Mouse (Mus musculus): ENCODE measurements around the gene Eno3. TPM values are rescaled to one million over a fixed set of nuclear protein-coding genes. Genes with fewer than 3 reads are reported as not detected.

Gene Eno3
- total and polyA plus RNA-seq, 3 experiments = 14.2 to 16.8 TPM; not detected in 1

DNA sequence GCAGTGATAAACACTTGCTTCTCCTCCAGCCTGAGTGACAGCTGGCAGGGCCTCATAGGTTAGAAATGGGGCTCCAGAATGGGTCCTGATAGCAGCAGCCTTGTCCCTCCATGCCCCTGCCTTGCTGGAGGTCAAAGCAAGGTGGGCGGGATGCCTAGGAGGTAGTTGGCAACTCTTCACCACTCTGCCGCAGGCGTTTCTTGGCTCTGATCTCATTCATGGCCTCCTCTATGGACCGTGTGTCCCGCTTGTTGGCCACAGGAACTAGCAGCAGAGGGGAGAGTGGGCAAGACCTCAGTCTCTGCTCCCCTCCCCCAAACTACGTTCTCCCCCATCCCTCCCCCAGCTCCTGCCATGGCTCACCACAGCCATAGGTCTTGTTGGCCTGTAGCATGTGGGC, 7.0 kb downstream of the Eno3 start:
- H3K9ac ChIP-seq (ENCODE audit: control insufficient read depth, low read depth, low read length, poor library complexity, severe bottlenecking) = no peak overlapping the region
- TF ChIP-seq MAFK (IDR thresholded peaks at IDR 0.05; ENCODE audit: borderline replicate concordance, low read depth, low read length) = no peak
- no peak for TF ChIP-seq GABPA (IDR thresholded peaks at IDR 0.05; ENCODE audit: low read depth, low read length)
- TF ChIP-seq MAZ (IDR thresholded peaks at IDR 0.05; ENCODE audit: low read depth, low read length) = no peak
- no peak for TF ChIP-seq TAL1 (IDR thresholded peaks at IDR 0.05; ENCODE audit: low read length)
- TF ChIP-seq MAX (IDR thresholded peaks at IDR 0.05; ENCODE audit: low read length) = no peak
- no peak for TF ChIP-seq GATA1 (IDR thresholded peaks at IDR 0.05; ENCODE audit: low read depth, low read length)
- no peak for TF ChIP-seq ZKSCAN1 (IDR thresholded peaks at IDR 0.05; ENCODE audit: low read depth, low read length)
- TF ChIP-seq POLR2AphosphoS5 (IDR thresholded peaks at IDR 0.05; ENCODE audit: borderline replicate concordance, low read depth, low read length) = no peak
- no peak for TF ChIP-seq NRF1 (IDR thresholded peaks at IDR 0.05; ENCODE audit: insufficient read depth, low read depth, low read length, poor library complexity, severe bottlenecking)
- TF ChIP-seq USF1 (IDR thresholded peaks at IDR 0.05; ENCODE audit: low read depth, low read length) = no peak
- peaks cover 1 to 5% of the 10 kb centered on the region in 2 experiments; a peak in 3 of 4 replicates for H3K36me3 ChIP-seq (ENCODE audit: control insufficient read depth in 1 of 2, insufficient read depth in 2 of 2, low read length in 2 of 2)
- no peak overlapping the region for H3K4me3 ChIP-seq (ENCODE audit: control insufficient read depth in 1 of 2, insufficient read depth in 1 of 2, low read depth in 2 of 2, low read length in 2 of 2)
- H3K27ac ChIP-seq (ENCODE audit: control insufficient read depth, low read depth, low read length) = no peak overlapping the region
- peaks cover 2 to 9% of the 10 kb centered on the region in 2 experiments; a peak in 3 of 4 replicates for H3K4me1 ChIP-seq (ENCODE audit: control insufficient read depth in 1 of 2, insufficient read depth in 2 of 2, low read length in 2 of 2)
- peaks cover 12% of the 10 kb centered on the region for H3K79me2 ChIP-seq (ENCODE audit: control insufficient read depth, insufficient read depth, low read length, poor library complexity)
- no peak for DNase-seq (ENCODE audit: low read depth, low spot score)
- no peaks in the 10 kb centered on the region for H3K9me3 ChIP-seq (replicated peaks; ENCODE audit: insufficient read depth, low read length)
- no peaks in the 10 kb centered on the region for H3K27me3 ChIP-seq (ENCODE audit: control insufficient read depth in 1 of 2, insufficient read depth in 2 of 2, low read length in 2 of 2)

- DNase-seq (ENCODE audit: low read depth, low spot score) = no peak
- Histone ChIP-seq H3K36me3 (ENCODE audit: control insufficient read depth in 1 of 2, insufficient read depth in 2 of 2, low read length in 2 of 2) (peaks cover 1 to 5% of the 10 kb centered on the region in 2 experiments; a peak in 3 of 4 replicates), H3K4me3 (ENCODE audit: control insufficient read depth in 1 of 2, insufficient read depth in 1 of 2, low read depth in 2 of 2, low read length in 2 of 2) (no peak overlapping the region), H3K27me3 (ENCODE audit: control insufficient read depth in 1 of 2, insufficient read depth in 2 of 2, low read length in 2 of 2) (no peaks in the 10 kb centered on the region), H3K27ac (ENCODE audit: control insufficient read depth, low read depth, low read length) (no peak overlapping the region), H3K79me2 (ENCODE audit: control insufficient read depth, insufficient read depth, low read length, poor library complexity) (peaks cover 17% of the 10 kb centered on the region), H3K4me1 (ENCODE audit: control insufficient read depth in 1 of 2, insufficient read depth in 2 of 2, low read length in 2 of 2) (peaks cover 2 to 9% of the 10 kb centered on the region in 2 experiments; a peak in 3 of 4 replicates), H3K9me3 (replicated peaks; ENCODE audit: insufficient read depth, low read length) (no peaks in the 10 kb centered on the region), H3K9ac (ENCODE audit: control insufficient read depth, low read depth, low read length, poor library complexity, severe bottlenecking) (no peak overlapping the region)
- TF ChIP-seq TCF12 (IDR thresholded peaks at IDR 0.05; ENCODE audit: low read depth, low read length) (no peak), CTCF (IDR thresholded peaks at IDR 0.05 in 2 of 3, conservative IDR thresholded peaks at IDR 0.05 in 1 of 3; ENCODE audit: control insufficient read depth in 1 of 3, insufficient read depth in 1 of 3, low read depth in 2 of 3, low read length in 3 of 3, poor library complexity in 1 of 3, severe bottlenecking in 1 of 3) (peak in 1 of 3 experiments; percentile 29; a peak in 1 of 6 replicates)
These were observed 7.7 kb downstream of the Eno3 start for GRCm38 (mm10) chr11:70664741-70665140.

DNA sequence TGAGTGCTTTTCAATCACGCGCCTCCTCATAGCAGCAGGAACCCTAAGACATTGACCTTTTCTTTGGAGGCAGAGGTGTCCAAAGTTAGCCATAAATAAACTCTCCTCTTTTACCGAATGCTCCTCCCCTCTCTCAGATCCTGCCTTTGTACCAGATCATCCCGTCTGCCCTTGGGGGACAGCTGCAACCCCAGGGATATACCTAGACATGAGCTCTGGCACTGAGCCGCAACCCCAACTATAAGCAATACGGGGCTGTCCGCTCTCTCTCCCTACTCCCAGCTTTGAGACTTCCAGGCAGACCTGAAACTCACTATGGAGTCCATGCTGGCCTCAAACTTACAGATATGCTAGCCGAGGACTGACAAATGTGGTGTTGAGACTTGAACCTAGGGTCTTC, 9.7 kb downstream of the Eno3 start:
- peaks cover 2 to 18% of the 10 kb centered on the region in 2 experiments; a peak in 3 of 4 replicates for H3K4me1 ChIP-seq (ENCODE audit: control insufficient read depth in 1 of 2, insufficient read depth in 2 of 2, low read length in 2 of 2)
- TF ChIP-seq RCOR1 (IDR thresholded peaks at IDR 0.05; ENCODE audit: low read depth, low read length) (no peak), ELF1 (IDR thresholded peaks at IDR 0.05; ENCODE audit: low read depth, low read length) (no peak), POLR2AphosphoS2 (IDR thresholded peaks at IDR 0.05; ENCODE audit: low read length) (no peak), JUND (IDR thresholded peaks at IDR 0.05; ENCODE audit: low read depth, low read length) (no peak), MAFK (IDR thresholded peaks at IDR 0.05; ENCODE audit: borderline replicate concordance, low read depth, low read length) (no peak), E2F4 (IDR thresholded peaks at IDR 0.05; ENCODE audit: borderline replicate concordance, low read depth, low read length) (no peak), HCFC1 (IDR thresholded peaks at IDR 0.05; ENCODE audit: low read depth, low read length) (no peak), MYB (IDR thresholded peaks at IDR 0.05; ENCODE audit: low read depth, low read length) (no peak), SIN3A (IDR thresholded peaks at IDR 0.05; ENCODE audit: low read length) (no peak), ETS1 (IDR thresholded peaks at IDR 0.05; ENCODE audit: low read depth, low read length) (no peak), RAD21 (IDR thresholded peaks at IDR 0.05; ENCODE audit: low read depth, low read length) (no peak), EP300 (IDR thresholded peaks at IDR 0.05; ENCODE audit: low read depth in 1 of 2, low read length in 2 of 2) (no peak), TCF12 (IDR thresholded peaks at IDR 0.05; ENCODE audit: low read depth, low read length) (no peak), GATA1 (IDR thresholded peaks at IDR 0.05; ENCODE audit: low read depth, low read length) (no peak), SMC3 (IDR thresholded peaks at IDR 0.05; ENCODE audit: low read depth, low read length) (no peak), MEF2A (IDR thresholded peaks at IDR 0.05; ENCODE audit: extremely low read depth, insufficient replicate concordance, low read depth, low read length, poor library complexity, severe bottlenecking) (no peak)
- peaks cover 1 to 7% of the 10 kb centered on the region in 2 experiments; a peak in 3 of 4 replicates for H3K36me3 ChIP-seq (ENCODE audit: control insufficient read depth in 1 of 2, insufficient read depth in 2 of 2, low read length in 2 of 2)

More for the DNA sequence above, 9.7 kb downstream of the Eno3 start:
- Histone ChIP-seq H3K9ac (ENCODE audit: control insufficient read depth, low read depth, low read length, poor library complexity, severe bottlenecking) (no peak overlapping the region), H3K27ac (ENCODE audit: control insufficient read depth, low read depth, low read length) (no peak overlapping the region), H3K4me3 (ENCODE audit: control insufficient read depth in 1 of 2, insufficient read depth in 1 of 2, low read depth in 2 of 2, low read length in 2 of 2) (no peak overlapping the region), H3K79me2 (ENCODE audit: control insufficient read depth, insufficient read depth, low read length, poor library complexity) (peaks cover 18% of the 10 kb centered on the region), H3K9me3 (replicated peaks; ENCODE audit: insufficient read depth, low read length) (no peaks in the 10 kb centered on the region), H3K27me3 (ENCODE audit: control insufficient read depth in 1 of 2, insufficient read depth in 2 of 2, low read length in 2 of 2) (no peaks in the 10 kb centered on the region)
- DNase-seq (ENCODE audit: low read depth, low spot score) = no peak

All from MEL (cell line).